Mouse (Mus musculus) kidney, adult 11 months (tissue): ENCODE measurements around the gene Stub1.
"Not testable (repeated sequence)": the region's sequence is repeated elsewhere in the genome, so short reads cannot be mapped to it uniquely, and the experiment has no call there.

Source experiments
- DNase-seq: peaks from one replicate; pipeline ENCODE4 v3.0.0; 2022

Stub1 gene

GRCm38 (mm10) chr17:25817662-25818061 is 15.5 kb downstream of the Stub1 start:
- no peak for DNase-seq

GRCm38 (mm10) chr17:25813471-25813870 is 19.7 kb downstream of the Stub1 start:
- DNase-seq, result peak; percentile 72

GRCm38 (mm10) chr17:25810890-25811289 is 22.3 kb downstream of the Stub1 start:
- DNase-seq, result no peak

- no peak for DNase-seq
Observed at GRCm38 (mm10) chr17:25809606-25810340, 23.4 kb downstream of the Stub1 start.

GRCm38 (mm10) chr17:25808789-25809605 is 24.2 kb downstream of the Stub1 start, which contains the start of gene Fbxl16:
Gene Fbxl16, plus strand, starts transcription at chr17:25809085.
- peak; percentile 75 for DNase-seq

- no peak for DNase-seq
Observed at GRCm38 (mm10) chr17:25808028-25808427, 25.2 kb downstream of the Stub1 start.

GRCm38 (mm10) chr17:25807452-25807851 is 25.8 kb downstream of the Stub1 start:
- DNase-seq, result not testable (repeated sequence)

- no peak for DNase-seq
Observed at GRCm38 (mm10) chr17:25806507-25806906, 26.7 kb downstream of the Stub1 start.

GRCm38 (mm10) chr17:25802825-25803517 is 30.2 kb downstream of the Stub1 start:
- DNase-seq, result no peak

- DNase-seq, result peak; percentile 77
Observed at GRCm38 (mm10) chr17:25801029-25801428, 32.2 kb downstream of the Stub1 start.

- peak; percentile 83 for DNase-seq
Observed at GRCm38 (mm10) chr17:25796951-25797369, 36.2 kb downstream of the Stub1 start, which contains the start of gene Metrn. Gene Metrn, minus strand, starts transcription at chr17:25797136.

GRCm38 (mm10) chr17:25796211-25796771 is 36.9 kb downstream of the Stub1 start:
- no peak for DNase-seq

- DNase-seq, result peak; percentile 83
Observed at GRCm38 (mm10) chr17:25795609-25796092, 37.6 kb downstream of the Stub1 start, which contains the start of gene AC134908.4. Gene AC134908.4, minus strand, starts transcription at chr17:25795659.

GRCm38 (mm10) chr17:25794998-25795397 is 38.2 kb downstream of the Stub1 start:
- DNase-seq, result no peak

GRCm38 (mm10) chr17:25794197-25794596 is 39.0 kb downstream of the Stub1 start:
- no peak for DNase-seq

GRCm38 (mm10) chr17:25792615-25793014 is 40.6 kb downstream of the Stub1 start, which contains the start of gene Fam173a:
Gene Fam173a, minus strand, starts transcription at chr17:25792901.
- peak; percentile 80 for DNase-seq

GRCm38 (mm10) chr17:25791843-25792527 is 41.2 kb downstream of the Stub1 start:
- DNase-seq, result peak; percentile 73

- no peak for DNase-seq
Observed at GRCm38 (mm10) chr17:25791320-25791842, 41.8 kb downstream of the Stub1 start.

- no peak for DNase-seq
Observed at GRCm38 (mm10) chr17:25786781-25787504, 46.3 kb downstream of the Stub1 start.

- DNase-seq, result no peak
Observed at GRCm38 (mm10) chr17:25786280-25786679, 46.9 kb downstream of the Stub1 start, which contains the start of gene Ccdc78. Gene Ccdc78, plus strand, starts transcription at chr17:25786580.

- DNase-seq, result peak; percentile 96
Observed at GRCm38 (mm10) chr17:25785281-25785745, 47.9 kb downstream of the Stub1 start, which contains the start of gene Haghl. Gene Haghl, minus strand, starts transcription at chr17:25785673.
